Mouse (Mus musculus): ENCODE measurements around the gene Nt5c2.

DNA sequence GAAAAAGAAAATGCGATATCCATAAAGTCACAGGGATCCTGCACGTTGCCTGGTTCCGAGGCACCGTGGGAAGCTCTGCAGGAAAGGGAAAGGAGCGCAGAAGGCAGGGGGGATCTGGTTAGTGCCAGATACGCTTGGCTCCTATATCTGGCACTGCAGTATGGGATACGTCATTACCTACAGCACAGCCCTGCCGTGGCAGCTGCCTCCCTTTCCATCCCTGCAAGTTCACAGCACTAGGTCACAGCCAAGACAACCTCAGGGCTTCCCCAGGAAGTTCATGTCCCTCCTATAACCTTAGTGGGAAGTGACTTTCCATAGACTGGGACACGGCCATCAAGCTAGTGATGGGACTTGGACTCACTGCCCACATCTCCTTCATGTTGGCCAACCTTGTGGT lies 18.9 kb downstream of the Nt5c2 start:
- no peak for TF ChIP-seq CTCF (IDR thresholded peaks at IDR 0.05; ENCODE audit: low read depth, low read length)
- no peak for TF ChIP-seq GATA1 (IDR thresholded peaks at IDR 0.05; ENCODE audit: borderline replicate concordance, low read length)
- TF ChIP-seq POLR2AphosphoS5 (IDR thresholded peaks at IDR 0.05; ENCODE audit: insufficient replicate concordance, low read depth, low read length): no peak
- no peak for TF ChIP-seq TAL1 (conservative IDR thresholded peaks at IDR 0.05; ENCODE audit: low read depth, low read length)
